Mouse (Mus musculus) hindbrain, embryonic 11.5 days (tissue): ENCODE measurements around the gene Sh3bp5l. TPM values are rescaled to one million over a fixed set of nuclear protein-coding genes. Genes with fewer than 3 reads are reported as not detected.

Source experiments
- ATAC-seq: fragments of 200-750 bp; cut with Nextera tagmentation; 2 replicates; pipeline ENCODE4 v1.8.0; 2017; ENCODE audit warnings: mild to moderate bottlenecking, moderate TSS enrichment, moderate library complexity; ENCODE audit not compliant: low FRiP score
- DNase-seq: peaks from one replicate; pipeline ENCODE4 v3.0.0-alpha.2; 2015; ENCODE audit warnings: low spot score
- H3K27ac ChIP-seq: fragments of 300-500 bp; sonication (generic); 2 replicates; pipeline ENCODE4 v1.5.1; 2014; ENCODE audit warnings: mild to moderate bottlenecking, low read depth, low read length
- H3K27me3 ChIP-seq: fragments of 300-500 bp; sonication (generic); 2 replicates; pipeline ENCODE4 v1.6.1; 2014; ENCODE audit warnings: mild to moderate bottlenecking, low read length, moderate library complexity, mixed read lengths; ENCODE audit not compliant: control insufficient read depth, insufficient read depth
- H3K36me3 ChIP-seq: fragments of 300-500 bp; sonication (generic); 2 replicates; pipeline ENCODE4 v1.6.1; 2014; ENCODE audit warnings: mild to moderate bottlenecking, low read length, moderate library complexity, mixed read lengths; ENCODE audit not compliant: control insufficient read depth, insufficient read depth
- H3K4me1 ChIP-seq: fragments of 300-500 bp; sonication (generic); replicated peaks from 2 replicates; pipeline ENCODE4 v1.6.1; 2014; ENCODE audit warnings: low read length, mixed read lengths; ENCODE audit not compliant: control insufficient read depth, insufficient read depth
- H3K4me2 ChIP-seq: fragments of 300-500 bp; sonication (generic); replicated peaks from 2 replicates; pipeline ENCODE4 v1.6.1; 2014; ENCODE audit warnings: mild to moderate bottlenecking, low read depth, low read length
- H3K4me3 ChIP-seq: fragments of 300-500 bp; sonication (generic); 2 replicates; pipeline ENCODE4 v1.5.1; 2014; ENCODE audit warnings: low read depth, low read length
- H3K9ac ChIP-seq: fragments of 300-500 bp; sonication (generic); 2 replicates; pipeline ENCODE4 v1.6.1; 2014; ENCODE audit warnings: low read depth, low read length
- H3K9me3 ChIP-seq: fragments of 300-500 bp; sonication (generic); 2 replicates; pipeline ENCODE4 v1.6.1; 2016; ENCODE audit warnings: low read length; ENCODE audit not compliant: control insufficient read depth
- WGBS: fragments of 180-500 bp; shearing (Covaris S2); extraction: QIAGEN DNeasy Blood & Tissue Kit; methylation state at CpG from one replicate; pipeline ENCODE4 v1.1.7; 2014; 5-methylcytosine and 5-hydroxymethylcytosine counted together
- polyA plus RNA-seq: library from polyadenylated mRNA; unstranded; fragments of >200 nt; fragmentation: Nextera tagmentation; extraction: Ambion mirVana; gene quantifications from 2 replicates; pipeline ENCODE4 v1.2.1, GENCODE M21; 2014

The Sh3bp5l gene
- polyA plus RNA-seq, 1 experiment from 2014 or later = 23.4 TPM

GRCm38 (mm10) chr11:58315536-58316168, 14.9 kb upstream of the Sh3bp5l start:
- DNase-seq = no peak
- Histone ChIP-seq H3K4me3 (no peak overlapping the region), H3K36me3 (peaks cover 2% of the 10 kb centered on the region), H3K27ac (no peak overlapping the region), H3K27me3 (no peaks in the 10 kb centered on the region), H3K9ac (no peak overlapping the region), H3K4me2 (no peak overlapping the region), H3K4me1 (no peaks in the 10 kb centered on the region), H3K9me3 (no peaks in the 10 kb centered on the region)
- 86% methylated on average over 5 of the region's 5 CpGs for WGBS
- ATAC-seq = no peak

GRCm38 (mm10) chr11:58316344-58316743, 14.2 kb upstream of the Sh3bp5l start:
- H3K9ac ChIP-seq = no peak overlapping the region
- no peak overlapping the region for H3K27ac ChIP-seq
- H3K9me3 ChIP-seq = no peaks in the 10 kb centered on the region
- no peaks in the 10 kb centered on the region for H3K27me3 ChIP-seq
- ATAC-seq = no peak
- peaks cover 2% of the 10 kb centered on the region for H3K36me3 ChIP-seq
- H3K4me3 ChIP-seq = no peak overlapping the region
- no peaks in the 10 kb centered on the region for H3K4me1 ChIP-seq
- WGBS = 83% methylated on average over 17 of the region's 17 CpGs
- DNase-seq = no peak
- no peak overlapping the region for H3K4me2 ChIP-seq

- 70% methylated on average over 28 of the region's 28 CpGs for WGBS
- no peak for ATAC-seq
- H3K4me2 ChIP-seq = no peak overlapping the region
- H3K36me3 ChIP-seq = peaks cover 2% of the 10 kb centered on the region
- no peaks in the 10 kb centered on the region for H3K4me1 ChIP-seq
- H3K9ac ChIP-seq = no peak overlapping the region
- no peaks in the 10 kb centered on the region for H3K27me3 ChIP-seq
- no peak for DNase-seq
- H3K4me3 ChIP-seq = no peak overlapping the region
- no peaks in the 10 kb centered on the region for H3K9me3 ChIP-seq
- no peak overlapping the region for H3K27ac ChIP-seq
These were observed 13.6 kb upstream of the Sh3bp5l start for GRCm38 (mm10) chr11:58316768-58317390.

GRCm38 (mm10) chr11:58322824-58323569, 7.5 kb upstream of the Sh3bp5l start:
- peak overlapping the region; percentile 81 for H3K9ac ChIP-seq
- 0 out of 2 replicates have a peak, but pooled peaks cover 7% of the 10 kb centered on the region for H3K36me3 ChIP-seq
- peak overlapping the region; percentile 95 for H3K27ac ChIP-seq
- under 1% methylated on average over 56 of the region's 63 CpGs for WGBS
- no peaks in the 10 kb centered on the region for H3K9me3 ChIP-seq
- peak overlapping the region; percentile 95 for H3K4me2 ChIP-seq
- DNase-seq (peak; percentile 96), ATAC-seq (peak; percentile 99)
- H3K4me3 ChIP-seq = peak overlapping the region; percentile 73
- H3K27me3 ChIP-seq = no peaks in the 10 kb centered on the region
- H3K4me1 ChIP-seq = no peaks in the 10 kb centered on the region; the same call in 1 of the 2 replicates

GRCm38 (mm10) chr11:58323570-58324340, 6.8 kb upstream of the Sh3bp5l start:
- Histone ChIP-seq H3K27me3 (no peaks in the 10 kb centered on the region), H3K4me3 (peak overlapping the region; percentile 73), H3K9me3 (no peaks in the 10 kb centered on the region), H3K36me3 (0 out of 2 replicates have a peak, but pooled peaks cover 7% of the 10 kb centered on the region), H3K4me1 (no peaks in the 10 kb centered on the region; the same call in 1 of the 2 replicates), H3K27ac (peak overlapping the region; percentile 95), H3K9ac (peak overlapping the region; percentile 81), H3K4me2 (peak overlapping the region; percentile 95)
- DNase-seq (no peak), ATAC-seq (no peak)
- WGBS = 15% methylated on average over 24 of the region's 24 CpGs

GRCm38 (mm10) chr11:58324614-58325229, 5.8 kb upstream of the Sh3bp5l start:
- Histone ChIP-seq H3K9ac (no peak overlapping the region), H3K4me1 (peaks cover 5% of the 10 kb centered on the region; the same call in 1 of the 2 replicates), H3K27me3 (no peaks in the 10 kb centered on the region), H3K36me3 (0 out of 2 replicates have a peak, but pooled peaks cover 7% of the 10 kb centered on the region), H3K27ac (no peak overlapping the region), H3K4me3 (no peak overlapping the region), H3K9me3 (no peaks in the 10 kb centered on the region), H3K4me2 (no peak overlapping the region)
- no peak for ATAC-seq
- DNase-seq = no peak
- WGBS = 84% methylated on average over 3 of the region's 3 CpGs

- WGBS = 91% methylated on average over 3 of the region's 3 CpGs
- ATAC-seq = no peak
These were observed 3.7 kb upstream of the Sh3bp5l start for GRCm38 (mm10) chr11:58326781-58327180.

GRCm38 (mm10) chr11:58329906-58330275, 633 bp upstream of the Sh3bp5l start:
- H3K4me1 ChIP-seq = peaks cover 11% of the 10 kb centered on the region
- H3K9ac ChIP-seq = peak overlapping the region; percentile 86
- no peak for DNase-seq
- H3K4me3 ChIP-seq = peak overlapping the region; percentile 77
- H3K4me2 ChIP-seq = peak overlapping the region; percentile 83
- no peaks in the 10 kb centered on the region for H3K27me3 ChIP-seq
- H3K27ac ChIP-seq = no peak overlapping the region
- under 1% methylated on average over 21 of the region's 21 CpGs for WGBS
- 0 out of 2 replicates have a peak, but pooled peaks cover 7% of the 10 kb centered on the region for H3K36me3 ChIP-seq
- no peaks in the 10 kb centered on the region for H3K9me3 ChIP-seq
- peak; percentile 62 for ATAC-seq

More at GRCm38 (mm10) chr11:58326781-58327180, 3.7 kb upstream of the Sh3bp5l start:
- Histone ChIP-seq H3K9ac (no peak overlapping the region), H3K36me3 (0 out of 2 replicates have a peak, but pooled peaks cover 7% of the 10 kb centered on the region), H3K27ac (no peak overlapping the region), H3K27me3 (no peaks in the 10 kb centered on the region), H3K4me3 (no peak overlapping the region), H3K4me1 (peaks cover 11% of the 10 kb centered on the region), H3K4me2 (no peak overlapping the region), H3K9me3 (no peaks in the 10 kb centered on the region)
- no peak for DNase-seq
